Mouse (Mus musculus): ENCODE measurements around the gene Hsdl1. TPM values are rescaled to one million over a fixed set of nuclear protein-coding genes. Genes with fewer than 3 reads are reported as not detected.

Gene Hsdl1
- total RNA-seq, 2 experiments from 2014 or later = 17.6 to 18.2 TPM

GRCm38 (mm10) chr8:119545180-119545579 is 29.8 kb downstream of the Hsdl1 start:
- no peak for DNase-seq
- intact Hi-C loops (cut with DNase I) = no loop called here

GRCm38 (mm10) chr8:119544606-119545005 is 30.4 kb downstream of the Hsdl1 start:
- no peak for DNase-seq
- intact Hi-C loops (cut with DNase I) = no loop called here

GRCm38 (mm10) chr8:119531973-119532372 is 43.0 kb downstream of the Hsdl1 start:
- intact Hi-C loops (cut with DNase I) = no loop called here
- DNase-seq = peak; percentile 10 to 12

GRCm38 (mm10) chr8:119531397-119531796 is 43.6 kb downstream of the Hsdl1 start:
- no peak for DNase-seq
- intact Hi-C loops (cut with DNase I) = no loop called here

GRCm38 (mm10) chr8:119530937-119531336 is 44.0 kb downstream of the Hsdl1 start:
- intact Hi-C loops (cut with DNase I) = no loop called here

GRCm38 (mm10) chr8:119528762-119529161 is 46.2 kb downstream of the Hsdl1 start:
- no peak for DNase-seq
- intact Hi-C loops (cut with DNase I) = no loop called here

More at GRCm38 (mm10) chr8:119530937-119531336, 44.0 kb downstream of the Hsdl1 start:
- DNase-seq = no peak

- intact Hi-C loops (cut with DNase I) = no loop called here
- peak in 1 of 2 experiments; percentile 17 for DNase-seq
Measured at GRCm38 (mm10) chr8:119520102-119520501, 54.9 kb downstream of the Hsdl1 start.

- intact Hi-C loops (cut with DNase I) = no loop called here
- DNase-seq = no peak
Measured at GRCm38 (mm10) chr8:119516674-119517073, 58.3 kb downstream of the Hsdl1 start.

GRCm38 (mm10) chr8:119515767-119516166 is 59.2 kb downstream of the Hsdl1 start:
- no peak for DNase-seq
- intact Hi-C loops (cut with DNase I) = no loop called here

- no peak for DNase-seq
- intact Hi-C loops (cut with DNase I) = no loop called here
Measured at GRCm38 (mm10) chr8:119514940-119515339, 60.0 kb downstream of the Hsdl1 start.

GRCm38 (mm10) chr8:119513405-119513804 is 61.6 kb downstream of the Hsdl1 start:
- DNase-seq = no peak
- intact Hi-C loops (cut with DNase I) = no loop called here

Other genes with a start within 250 kb of the Hsdl1 start
- gene Hsbp1, start 230.7 kb downstream of the Hsdl1 start, total RNA-seq (2021) = 100 to 1,000 TPM; 195 to 207 TPM
- 100 to 1,000 TPM in 1 of 2 experiments, 10 to 100 TPM in 1; 98.4 to 115 TPM for gene Mlycd, start 180.3 kb downstream of the Hsdl1 start, total RNA-seq (2021)
- 1 to 10 TPM in 1 of 2 experiments, under 1 TPM in 1; 0.98 to 2.0 TPM for gene Osgin1, start 141.1 kb downstream of the Hsdl1 start, total RNA-seq (2021)
- gene Necab2, start 128.5 kb downstream of the Hsdl1 start, total RNA-seq (2021) = not detected
- gene Slc38a8, start 73.5 kb downstream of the Hsdl1 start, total RNA-seq (2021) = not detected
- 10 to 100 TPM; 66.8 to 67.7 TPM for gene Mbtps1, start 16.4 kb downstream of the Hsdl1 start, total RNA-seq (2021)
- gene Dnaaf1, start 52 bp upstream of the Hsdl1 start, total RNA-seq (2021) = not detected
- gene Taf1c, start 30.0 kb upstream of the Hsdl1 start, total RNA-seq (2021) = 1 to 10 TPM; 3.9 to 4.7 TPM
- gene Adad2, start 37.6 kb upstream of the Hsdl1 start, total RNA-seq (2021) = not detected
- gene Kcng4, start 60.5 kb upstream of the Hsdl1 start, total RNA-seq (2021) = under 1 TPM in 1 of 2 experiments, not detected in 1; 0.10 TPM
- 10 to 100 TPM; 45.0 to 47.4 TPM for gene Wfdc1, start 91.2 kb upstream of the Hsdl1 start, total RNA-seq (2021)
- not detected for gene Atp2c2, start 124.8 kb upstream of the Hsdl1 start, total RNA-seq (2021)
- gene Tldc1, start 203.2 kb upstream of the Hsdl1 start, total RNA-seq (2021) = 10 to 100 TPM; 11.4 to 11.5 TPM

Data from heart, postnatal 10 days (tissue).